Mouse (Mus musculus) splenic B cell, adult 2 months (primary cell): Measurements from ENCODE around the gene Qprt.
"Not testable (repeated sequence)": the region's sequence is repeated elsewhere in the genome, so short reads cannot be mapped to it uniquely, and the experiment has no call there.

Experiments used
- DNase-seq: peaks from one replicate; pipeline ENCODE4 v3.0.0-alpha.2; 2011; ENCODE audit warnings: low read depth, low spot score
- H3K27me3 ChIP-seq: 2 replicates; pipeline ENCODE4 v1.6.1; 2012; ENCODE audit warnings: mild to moderate bottlenecking, low read length, moderate library complexity, mixed read lengths; ENCODE audit not compliant: control insufficient read depth, poor library complexity, insufficient read depth, severe bottlenecking
- H3K36me3 ChIP-seq: 2 replicates; pipeline ENCODE4 v1.6.1; 2012; ENCODE audit warnings: mild to moderate bottlenecking, low read length, moderate library complexity, mixed read lengths; ENCODE audit not compliant: control insufficient read depth, poor library complexity, insufficient read depth, severe bottlenecking

The Qprt gene

DNA sequence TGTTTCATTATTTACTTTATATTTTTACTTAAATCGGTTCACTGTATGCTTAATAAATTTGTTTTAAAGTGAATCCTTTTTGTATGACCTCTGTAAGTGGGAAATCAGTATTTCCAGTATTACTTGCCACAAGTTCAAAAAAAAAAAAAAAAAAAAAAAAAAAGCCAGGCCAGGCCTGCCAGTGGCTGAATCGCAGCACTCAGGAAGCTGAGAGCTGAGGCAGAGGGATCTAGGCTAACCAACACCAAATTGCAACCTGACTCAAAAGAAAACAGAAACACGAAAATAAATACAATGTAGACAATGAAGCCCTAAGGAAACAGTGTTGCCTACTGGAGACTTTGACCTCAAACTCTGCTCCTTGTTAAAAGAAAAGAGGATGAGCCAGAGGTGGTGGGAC lies 28.1 kb downstream of the Qprt start:
- H3K27me3 ChIP-seq = no peaks in the 10 kb centered on the region
- H3K36me3 ChIP-seq = peaks cover 5% of the 10 kb centered on the region
- no peak for DNase-seq

DNA sequence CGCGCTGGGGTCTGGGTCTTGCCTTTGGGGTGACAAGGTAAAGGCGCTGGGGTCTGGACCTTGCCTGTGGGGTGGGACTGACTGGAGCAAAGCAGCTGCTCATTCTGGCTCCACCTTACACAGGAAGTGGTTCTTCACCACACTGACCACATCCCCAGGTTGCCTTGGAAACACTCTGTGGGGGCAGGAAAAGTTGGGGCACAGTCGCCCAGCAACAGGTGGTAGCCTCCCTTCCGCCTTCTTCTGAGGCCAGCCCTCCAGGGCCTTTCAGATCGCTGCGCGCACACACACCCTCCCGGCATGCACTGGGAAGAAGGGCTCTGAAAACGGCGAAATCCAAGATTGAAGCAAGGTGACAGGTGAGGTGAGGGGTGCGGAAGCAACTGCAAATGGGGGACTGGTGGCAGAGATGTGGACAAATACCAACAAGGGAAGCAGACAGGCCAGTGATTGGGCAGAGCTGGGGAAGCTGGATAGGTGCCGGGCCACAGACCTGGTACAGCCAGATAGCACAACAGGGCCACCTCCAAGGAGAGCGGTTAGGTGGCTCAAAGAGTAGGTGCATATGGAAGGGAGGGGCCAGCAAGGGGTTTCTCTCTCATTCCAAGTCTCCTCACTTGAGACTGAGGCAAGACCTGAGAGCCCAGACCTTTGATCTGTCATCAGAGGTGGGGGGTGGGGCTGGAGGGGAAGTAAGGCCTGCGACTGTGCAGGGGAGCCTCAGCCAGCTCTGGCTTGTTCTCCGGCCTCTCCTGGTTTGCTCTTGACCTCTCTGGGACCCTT lies 30.7 kb downstream of the Qprt start, which contains the start of gene AI467606:
TSS of gene AI467606 (plus strand) at position 246 of the 783 bp plus-strand sequence.
- Histone ChIP-seq H3K27me3 (no peaks in the 10 kb centered on the region), H3K36me3 (peaks cover 3% of the 10 kb centered on the region)
- DNase-seq = peak; percentile 98

DNA sequence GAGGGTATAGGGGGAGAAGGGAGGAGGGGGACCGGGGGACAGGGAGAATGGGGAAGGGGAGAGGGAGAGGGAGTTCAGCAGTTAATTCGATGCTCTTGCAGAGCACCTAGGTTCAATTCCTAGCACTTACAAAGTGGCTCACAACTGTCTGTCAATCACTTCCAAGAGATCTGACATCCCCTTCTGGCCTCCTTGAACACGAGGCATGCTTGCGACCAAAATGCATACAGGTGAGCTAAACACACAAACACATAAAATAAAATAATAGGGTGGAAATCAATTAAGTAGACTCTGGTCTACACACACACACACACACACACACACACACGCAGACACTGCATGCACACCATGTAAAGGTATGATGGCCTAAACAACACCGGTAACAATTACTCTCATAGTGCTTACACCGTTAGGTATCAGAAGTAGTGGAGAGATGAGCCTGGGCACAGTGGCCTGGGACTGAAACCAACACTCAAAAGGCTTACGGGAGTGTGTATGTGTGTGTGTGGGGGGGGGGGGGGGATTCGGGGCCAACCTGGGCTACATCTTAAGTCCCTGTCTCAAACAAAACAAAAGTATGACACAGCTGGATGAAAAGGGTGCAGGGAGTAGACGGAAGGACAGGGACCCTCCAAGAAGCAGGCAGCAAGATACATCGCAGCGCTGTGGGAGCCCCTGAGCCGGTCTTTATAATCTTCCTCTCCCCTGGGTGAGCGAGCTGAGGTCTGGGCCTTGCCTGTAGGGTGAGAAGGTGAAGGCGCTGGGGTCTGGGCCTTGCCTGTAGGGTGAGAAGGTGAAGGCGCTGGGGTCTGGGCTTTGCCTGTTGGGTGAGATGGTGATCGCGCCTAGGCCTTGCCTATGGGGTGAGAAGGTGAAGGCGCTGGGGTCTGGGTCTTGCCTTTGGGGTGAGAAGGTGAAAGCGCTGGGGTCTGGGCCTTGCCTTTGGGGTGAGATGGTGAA lies 31.6 kb downstream of the Qprt start:
- peak; percentile 44 for DNase-seq
- Histone ChIP-seq H3K27me3 (no peaks in the 10 kb centered on the region), H3K36me3 (peaks cover 1% of the 10 kb centered on the region; the same call in 1 of the 2 replicates)

DNA sequence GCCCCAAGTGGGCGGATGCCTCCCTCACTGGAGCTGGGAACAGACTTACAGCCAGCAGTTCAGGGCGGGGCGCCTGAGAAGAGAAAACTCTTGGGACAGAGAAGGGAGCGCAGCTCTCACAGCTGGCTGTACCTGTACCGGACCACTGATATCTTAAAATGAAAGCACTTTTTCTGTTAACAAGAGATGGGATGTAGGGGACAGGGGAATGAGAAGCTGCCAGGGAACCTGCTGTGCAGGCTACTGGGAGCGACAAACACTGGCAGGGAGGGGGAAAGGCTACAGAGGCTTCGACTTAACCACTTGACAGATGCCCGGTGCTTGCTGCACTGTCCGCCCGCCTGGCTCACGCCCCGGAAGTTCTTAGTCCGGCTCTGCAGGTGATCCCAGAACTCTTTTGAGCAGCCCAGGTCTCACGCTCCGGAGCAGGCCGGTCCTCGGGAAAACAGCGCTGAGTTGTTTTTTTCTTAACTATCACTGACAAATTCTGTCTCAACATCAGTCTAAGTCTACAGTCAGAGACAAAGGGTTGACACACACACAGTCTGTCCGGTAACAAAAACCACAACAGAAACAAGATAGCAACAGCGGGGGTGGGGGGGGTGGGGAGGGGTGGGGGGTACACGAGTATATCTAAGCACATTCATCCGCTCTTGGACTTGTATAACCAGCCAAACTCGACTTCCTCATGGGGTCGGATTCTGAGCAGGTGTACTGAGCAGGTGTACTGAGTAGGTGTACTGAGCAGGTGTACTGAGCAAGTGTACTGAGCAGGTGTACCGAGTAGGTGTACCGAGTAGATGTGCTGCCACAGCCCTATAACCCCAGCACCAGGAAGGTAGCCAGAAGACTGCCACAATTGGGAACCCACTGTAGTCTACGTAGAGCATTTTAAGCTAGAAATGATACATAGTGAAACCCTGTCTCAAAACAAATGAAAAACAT lies 32.9 kb downstream of the Qprt start:
- H3K36me3 ChIP-seq = peaks cover 1% of the 10 kb centered on the region; the same call in 1 of the 2 replicates
- H3K27me3 ChIP-seq = no peaks in the 10 kb centered on the region
- DNase-seq = peak; percentile 65

DNA sequence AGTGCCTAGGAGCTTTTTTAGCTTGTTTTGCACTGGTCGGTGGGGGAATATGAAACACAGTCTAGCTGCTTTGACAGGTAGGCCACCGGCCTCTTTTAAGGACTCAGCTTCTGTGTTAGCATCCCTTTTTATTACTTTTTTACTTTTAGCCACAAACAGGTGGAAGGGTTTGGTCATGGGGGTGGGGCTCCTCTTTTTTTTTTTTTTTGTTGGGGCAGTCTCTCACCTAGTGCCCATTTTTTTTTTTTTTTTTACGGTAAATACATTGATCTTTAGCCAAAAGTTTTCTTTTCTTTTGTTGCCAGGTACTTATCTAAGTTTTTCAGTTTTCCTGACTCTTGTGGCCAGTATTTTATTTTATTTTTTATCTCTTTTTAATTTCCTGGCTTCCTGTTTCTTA lies 33.9 kb downstream of the Qprt start:
- DNase-seq = no peak
- H3K27me3 ChIP-seq = no peaks in the 10 kb centered on the region
- no peaks in the 10 kb centered on the region for H3K36me3 ChIP-seq

DNA sequence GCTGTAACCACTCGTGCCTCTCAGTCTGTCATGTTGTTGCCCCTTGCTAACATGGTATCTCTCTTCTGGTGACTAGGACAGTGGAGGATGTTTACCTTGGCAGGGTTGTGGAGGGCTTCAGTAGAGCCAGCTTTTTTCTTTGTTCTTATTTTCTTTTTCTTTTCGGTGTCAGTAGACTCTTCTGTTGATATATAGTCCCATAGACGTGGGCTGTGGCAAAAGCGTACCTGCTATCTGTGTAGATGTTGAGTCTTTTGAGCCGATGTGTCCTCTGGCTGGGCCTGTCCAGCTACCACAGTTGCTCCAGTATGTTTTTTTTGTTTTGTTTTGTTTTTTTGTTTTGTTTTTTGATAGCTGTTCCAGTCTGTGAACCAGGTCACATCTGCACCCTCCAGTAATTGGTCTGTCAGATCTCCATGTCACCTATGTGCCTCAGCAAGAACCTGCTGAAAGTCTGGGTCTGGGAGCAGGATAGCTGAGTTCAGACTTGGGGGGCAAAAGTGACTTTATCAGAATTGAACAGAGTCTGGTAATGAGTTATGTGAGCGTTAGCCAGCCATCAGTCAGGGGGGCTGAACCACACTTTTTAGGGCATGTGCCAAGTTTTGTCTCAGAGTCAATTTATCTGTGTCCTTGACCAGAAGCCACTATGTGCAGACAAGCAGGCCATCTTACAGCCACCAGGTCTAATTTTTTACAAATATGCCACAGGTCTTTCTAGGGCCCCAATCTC lies 34.6 kb downstream of the Qprt start, which contains the start of gene Zg16:
TSS of gene Zg16 (minus strand) at position 51 of the 733 bp plus-strand sequence.
- not testable (repeated sequence) for H3K36me3 ChIP-seq, H3K27me3 ChIP-seq, DNase-seq

DNA sequence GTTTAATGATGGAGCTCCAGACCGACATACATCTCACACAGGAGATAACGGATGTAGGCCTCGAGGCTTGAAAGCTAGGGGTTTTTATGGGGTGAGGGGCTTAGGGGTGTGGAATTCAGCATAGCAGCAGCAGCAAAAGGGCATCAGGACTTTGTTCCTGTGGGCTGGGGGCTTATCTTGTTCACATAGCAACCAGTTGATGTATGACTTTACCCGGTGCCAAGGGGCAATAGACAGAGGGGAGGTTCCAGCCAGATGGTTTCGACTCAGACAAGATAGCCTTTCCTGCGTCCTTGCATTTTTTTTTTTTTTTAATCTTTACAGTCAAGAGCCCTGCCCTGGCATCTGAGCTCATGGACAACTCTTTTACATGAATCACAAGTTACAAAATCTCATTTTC lies 36.3 kb downstream of the Qprt start:
- H3K27me3 ChIP-seq, DNase-seq: not testable (repeated sequence)

DNA sequence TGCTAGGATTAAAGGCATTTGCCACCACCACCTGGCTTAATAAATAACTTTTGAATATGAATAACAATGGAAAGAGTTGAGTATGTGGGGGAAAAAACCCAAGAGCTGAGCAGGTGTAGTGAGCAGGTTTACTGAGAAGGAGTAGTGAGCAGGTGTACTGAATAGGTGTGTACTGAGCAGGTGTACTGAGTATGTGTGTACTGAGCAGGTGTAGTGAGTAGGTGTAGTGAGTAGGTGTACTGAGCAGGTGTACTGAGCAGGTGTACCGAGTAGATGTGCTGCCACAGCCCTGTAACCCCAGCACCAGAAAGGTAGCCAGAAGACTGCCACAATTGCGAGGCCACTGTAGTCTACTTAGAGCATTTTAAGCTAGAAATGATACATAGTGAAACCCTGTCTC lies 37.2 kb downstream of the Qprt start:
- Histone ChIP-seq H3K27me3 (no peaks in the 10 kb centered on the region), H3K36me3 (no peaks in the 10 kb centered on the region)
- no peak for DNase-seq

More for the DNA sequence above, 36.3 kb downstream of the Qprt start:
- not testable (repeated sequence) for H3K36me3 ChIP-seq

DNA sequence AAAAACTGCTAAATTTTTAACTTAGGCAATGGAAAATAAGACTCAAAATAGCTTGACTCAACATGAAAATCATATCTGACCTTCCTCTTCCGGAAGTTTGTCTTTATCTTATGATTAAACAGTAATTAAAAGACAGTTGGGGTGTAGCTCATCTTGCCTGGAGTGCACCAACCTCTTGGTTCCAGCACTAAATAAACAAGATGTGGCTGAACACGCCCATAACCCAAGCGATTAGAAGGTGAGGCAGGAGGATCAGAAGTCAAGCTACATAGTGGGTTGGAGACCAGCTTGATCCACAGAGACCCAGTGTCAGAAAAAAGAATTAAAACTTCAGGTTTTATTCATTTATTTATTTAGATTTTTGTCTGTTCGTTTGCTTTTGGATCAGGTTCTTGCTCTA lies 38.3 kb downstream of the Qprt start:
- Histone ChIP-seq H3K27me3 (no peaks in the 10 kb centered on the region), H3K36me3 (no peaks in the 10 kb centered on the region)
- peak; percentile 32 for DNase-seq

DNA sequence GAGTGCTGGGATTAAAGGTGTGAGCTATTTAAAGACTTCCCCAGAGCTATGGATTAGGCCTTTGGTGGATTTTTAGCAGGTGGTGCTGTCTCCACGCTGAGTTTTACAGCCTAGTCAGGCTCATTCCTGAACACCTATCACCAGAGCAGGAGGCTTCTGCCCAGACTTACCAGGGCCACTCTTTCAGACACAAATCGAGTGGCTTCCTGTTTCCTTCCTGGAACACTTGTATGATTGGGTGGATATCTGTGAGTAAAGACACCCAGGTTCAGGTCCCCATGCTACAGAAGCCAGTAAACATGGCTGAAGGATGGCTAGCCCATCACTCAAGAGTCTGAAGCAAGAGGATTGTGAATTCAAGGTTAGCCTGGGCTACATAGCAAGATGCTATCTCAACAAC lies 39.0 kb downstream of the Qprt start:
- DNase-seq = no peak
- H3K27me3 ChIP-seq = no peaks in the 10 kb centered on the region
- H3K36me3 ChIP-seq = no peaks in the 10 kb centered on the region

DNA sequence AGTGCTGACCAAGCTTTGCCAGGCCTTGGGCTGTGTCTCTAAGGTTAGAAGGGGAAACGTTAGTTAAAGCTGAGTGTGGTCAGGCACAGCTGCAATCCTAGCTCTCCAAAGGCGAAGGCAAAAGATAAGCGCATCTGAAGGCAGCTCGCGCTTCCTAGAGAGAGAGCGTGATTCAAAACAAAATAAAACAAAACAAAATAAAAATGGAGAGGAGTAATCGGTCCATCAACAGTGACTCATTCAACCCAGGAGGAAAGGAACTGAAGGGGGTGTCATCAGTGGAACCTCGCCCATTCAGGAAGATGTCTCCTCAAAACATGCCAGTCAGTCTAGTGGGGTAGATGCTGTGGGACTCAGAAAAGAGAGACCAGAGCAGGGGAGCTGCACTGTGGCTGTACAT lies 39.8 kb downstream of the Qprt start:
- Histone ChIP-seq H3K27me3 (no peaks in the 10 kb centered on the region), H3K36me3 (no peaks in the 10 kb centered on the region)
- no peak for DNase-seq

DNA sequence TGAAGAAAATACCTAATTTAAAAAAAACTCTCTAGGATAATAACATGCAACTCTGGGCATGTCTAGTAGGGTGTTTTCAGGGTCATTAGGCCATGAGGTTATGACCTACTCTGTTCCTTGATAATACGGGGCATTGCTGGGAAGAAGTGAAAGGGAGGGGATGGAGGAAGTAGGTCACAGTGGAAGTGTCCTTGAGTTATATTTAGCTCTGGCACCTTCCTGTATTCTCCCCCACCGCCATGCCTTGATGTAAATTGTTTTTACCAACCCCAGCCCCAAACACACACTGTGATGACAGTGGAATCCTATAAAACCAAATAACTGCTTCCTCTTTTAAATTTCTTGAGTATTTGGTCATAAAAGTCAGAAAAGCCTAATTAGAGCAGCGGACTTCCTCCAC lies 42.0 kb downstream of the Qprt start:
- Histone ChIP-seq H3K36me3 (no peaks in the 10 kb centered on the region), H3K27me3 (no peaks in the 10 kb centered on the region)
- DNase-seq = peak; percentile 62

DNA sequence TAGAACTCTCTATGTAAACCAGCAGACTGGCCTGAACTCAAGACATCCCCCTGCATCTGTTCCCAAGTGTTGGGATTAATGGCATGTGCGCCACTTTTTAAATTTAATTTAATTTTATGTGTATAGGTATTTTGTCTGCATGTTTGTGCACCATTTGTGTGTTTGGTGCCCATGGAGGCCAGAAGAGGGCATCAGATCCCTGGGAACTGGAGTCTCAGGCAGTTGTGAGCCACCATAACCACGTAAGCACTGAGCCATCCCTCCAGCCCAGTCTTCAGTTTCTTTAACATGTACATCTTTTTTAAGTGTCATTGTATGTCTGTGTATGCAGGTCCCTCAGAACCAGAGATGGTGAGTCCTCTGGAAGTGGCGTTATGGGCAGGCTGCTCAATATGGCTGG lies 44.3 kb downstream of the Qprt start:
- Histone ChIP-seq H3K27me3 (no peaks in the 10 kb centered on the region), H3K36me3 (no peaks in the 10 kb centered on the region)
- DNase-seq = peak; percentile 67

DNA sequence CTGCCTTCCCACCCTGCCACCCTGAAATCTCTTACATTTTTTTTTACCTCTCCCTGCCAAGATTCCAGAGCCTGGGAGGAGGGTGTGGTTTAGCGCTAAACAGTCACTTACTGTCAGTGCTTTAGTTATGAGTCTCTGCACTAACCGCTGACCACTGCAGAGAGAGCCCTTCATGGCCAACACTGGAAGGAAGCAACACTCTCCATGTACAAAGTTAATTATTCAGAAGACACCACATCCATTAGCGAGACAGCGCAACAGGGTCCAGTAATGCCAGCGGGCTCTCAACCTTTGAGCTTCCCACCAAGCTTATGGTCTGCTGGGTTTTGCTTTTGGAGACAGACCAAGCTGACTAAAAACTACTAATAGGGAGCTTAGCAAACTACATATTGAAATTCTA lies 45.8 kb downstream of the Qprt start:
- no peak for DNase-seq
- Histone ChIP-seq H3K27me3 (no peaks in the 10 kb centered on the region), H3K36me3 (no peaks in the 10 kb centered on the region)
